Mouse (Mus musculus): ENCODE data around the gene Pex11g. TPM values are rescaled to one million over a fixed set of nuclear protein-coding genes. Genes with fewer than 3 reads are reported as not detected.

Pex11g gene
- polyA plus RNA-seq, 1 experiment from 2014 or later, result 5.2 TPM

GRCm38 (mm10) chr8:3475715-3476429 lies 8.4 kb upstream of the Pex11g start:
- 20% methylated on average over 37 of the region's 37 CpGs for WGBS
- Histone ChIP-seq H3K9ac (no peak overlapping the region; the same call in 1 of the 2 replicates), H3K9me3 (replicated peaks) (no peaks in the 10 kb centered on the region), H3K27me3 (peaks cover 11% of the 10 kb centered on the region), H3K36me3 (no peaks in the 10 kb centered on the region), H3K4me1 (replicated peaks) (peaks cover 6% of the 10 kb centered on the region; the same call in 1 of the 2 replicates), H3K27ac (no peak overlapping the region), H3K4me2 (peak overlapping the region; percentile 62), H3K4me3 (peak overlapping the region; percentile 37)
- ATAC-seq (replicated peaks; ENCODE audit: insufficient number of reproducible peaks, insufficient read depth, low FRiP score, low read depth), result 0 out of 2 replicates have a peak, but pooled peaks have one; percentile 56

GRCm38 (mm10) chr8:3470562-3470961 lies 3.1 kb upstream of the Pex11g start, which contains the start of gene Tex45:
Gene Tex45 (plus strand): TSS chr8:3470862.
- Histone ChIP-seq H3K4me3 (no peak within 1 kb of the TSS), H3K27me3 (no peaks in the 10 kb centered on the region), H3K9me3 (replicated peaks) (no peaks in the 10 kb centered on the region), H3K27ac (no peak within 1 kb of the TSS), H3K9ac (no peak within 1 kb of the TSS), H3K4me1 (replicated peaks) (peaks cover 5% of the 10 kb centered on the region; the same call in 1 of the 2 replicates), H3K36me3 (no peaks in the 10 kb centered on the region), H3K4me2 (no peak within 1 kb of the TSS)
- ATAC-seq (replicated peaks; ENCODE audit: insufficient number of reproducible peaks, insufficient read depth, low FRiP score, low read depth), result no peak

GRCm38 (mm10) chr8:3468838-3469237 lies 1.4 kb upstream of the Pex11g start:
- Histone ChIP-seq H3K27ac (no peak overlapping the region), H3K4me3 (no peak overlapping the region), H3K9ac (no peak overlapping the region), H3K9me3 (replicated peaks) (no peaks in the 10 kb centered on the region), H3K4me2 (no peak overlapping the region), H3K36me3 (no peaks in the 10 kb centered on the region), H3K4me1 (replicated peaks) (peaks cover 5% of the 10 kb centered on the region; the same call in 1 of the 2 replicates), H3K27me3 (no peaks in the 10 kb centered on the region)
- ATAC-seq (replicated peaks; ENCODE audit: insufficient number of reproducible peaks, insufficient read depth, low FRiP score, low read depth), result no peak
- 100% methylated on average over 1 of the region's 1 CpGs for WGBS

- WGBS, result 53% methylated on average over 9 of the region's 9 CpGs
- H3K36me3 ChIP-seq, result no peaks in the 10 kb centered on the region
- peak overlapping the region; percentile 59 for H3K27ac ChIP-seq
- H3K4me2 ChIP-seq, result peak overlapping the region; percentile 71
- ATAC-seq (replicated peaks; ENCODE audit: insufficient number of reproducible peaks, insufficient read depth, low FRiP score, low read depth), result no peak
- H3K9me3 ChIP-seq (replicated peaks), result no peaks in the 10 kb centered on the region
- H3K9ac ChIP-seq, result peak overlapping the region; percentile 58
- H3K27me3 ChIP-seq, result no peaks in the 10 kb centered on the region
- H3K4me3 ChIP-seq, result peak overlapping the region; percentile 53
- peaks cover 5% of the 10 kb centered on the region; the same call in 1 of the 2 replicates for H3K4me1 ChIP-seq (replicated peaks)
Measured at GRCm38 (mm10) chr8:3467886-3468545, 536 bp upstream of the Pex11g start.

- peaks cover 5% of the 10 kb centered on the region; the same call in 1 of the 2 replicates for H3K4me1 ChIP-seq (replicated peaks)
- no peak for ATAC-seq (replicated peaks; ENCODE audit: insufficient number of reproducible peaks, insufficient read depth, low FRiP score, low read depth)
- H3K27me3 ChIP-seq, result no peaks in the 10 kb centered on the region
- H3K36me3 ChIP-seq, result no peaks in the 10 kb centered on the region
- 58% methylated on average over 5 of the region's 5 CpGs for WGBS
- H3K9ac ChIP-seq, result no peak overlapping the region
- H3K4me2 ChIP-seq, result no peak overlapping the region
- no peak overlapping the region for H3K27ac ChIP-seq
- no peak overlapping the region for H3K4me3 ChIP-seq
- no peaks in the 10 kb centered on the region for H3K9me3 ChIP-seq (replicated peaks)
Measured at GRCm38 (mm10) chr8:3464309-3464708, 3.2 kb downstream of the Pex11g start.

GRCm38 (mm10) chr8:3463248-3463647 lies 4.2 kb downstream of the Pex11g start:
- H3K9me3 ChIP-seq (replicated peaks), result no peaks in the 10 kb centered on the region
- no peak overlapping the region for H3K27ac ChIP-seq
- WGBS, result 86% methylated on average over 2 of the region's 2 CpGs
- H3K9ac ChIP-seq, result no peak overlapping the region
- H3K4me3 ChIP-seq, result no peak overlapping the region
- no peaks in the 10 kb centered on the region for H3K36me3 ChIP-seq
- no peak overlapping the region for H3K4me2 ChIP-seq
- H3K4me1 ChIP-seq (replicated peaks), result peaks cover 5% of the 10 kb centered on the region; the same call in 1 of the 2 replicates
- H3K27me3 ChIP-seq, result no peaks in the 10 kb centered on the region
- ATAC-seq (replicated peaks; ENCODE audit: insufficient number of reproducible peaks, insufficient read depth, low FRiP score, low read depth), result no peak

GRCm38 (mm10) chr8:3451992-3452391 lies 15.5 kb downstream of the Pex11g start:
- 95% methylated on average over 25 of the region's 25 CpGs for WGBS
- Histone ChIP-seq H3K9ac (no peak overlapping the region), H3K27ac (no peak overlapping the region), H3K36me3 (peaks cover 82% of the 10 kb centered on the region), H3K4me1 (replicated peaks) (no peaks in the 10 kb centered on the region), H3K27me3 (no peaks in the 10 kb centered on the region), H3K4me3 (no peak overlapping the region), H3K4me2 (no peak overlapping the region), H3K9me3 (replicated peaks) (no peaks in the 10 kb centered on the region)
- no peak for ATAC-seq (replicated peaks; ENCODE audit: insufficient number of reproducible peaks, insufficient read depth, low FRiP score, low read depth)

- H3K27ac ChIP-seq, result no peak overlapping the region
- peaks cover 73% of the 10 kb centered on the region for H3K36me3 ChIP-seq
- no peaks in the 10 kb centered on the region for H3K27me3 ChIP-seq
- H3K9ac ChIP-seq, result no peak overlapping the region
- H3K4me3 ChIP-seq, result no peak overlapping the region
- no peaks in the 10 kb centered on the region for H3K4me1 ChIP-seq (replicated peaks)
- WGBS, result 32% methylated on average over 5 of the region's 5 CpGs
- H3K4me2 ChIP-seq, result no peak overlapping the region
- H3K9me3 ChIP-seq (replicated peaks), result no peaks in the 10 kb centered on the region
- no peak for ATAC-seq (replicated peaks; ENCODE audit: insufficient number of reproducible peaks, insufficient read depth, low FRiP score, low read depth)
Measured at GRCm38 (mm10) chr8:3450670-3451069, 16.8 kb downstream of the Pex11g start.

- peaks cover 59% of the 10 kb centered on the region for H3K36me3 ChIP-seq
- no peaks in the 10 kb centered on the region for H3K9me3 ChIP-seq (replicated peaks)
- ATAC-seq (replicated peaks; ENCODE audit: insufficient number of reproducible peaks, insufficient read depth, low FRiP score, low read depth), result no peak
Measured at GRCm38 (mm10) chr8:3449226-3449625, 18.3 kb downstream of the Pex11g start.

GRCm38 (mm10) chr8:3439510-3439909 lies 28.0 kb downstream of the Pex11g start:
- H3K4me3 ChIP-seq, result no peak overlapping the region
- no peak overlapping the region for H3K9ac ChIP-seq
- H3K36me3 ChIP-seq, result peaks cover 44% of the 10 kb centered on the region
- H3K4me2 ChIP-seq, result no peak overlapping the region
- H3K9me3 ChIP-seq (replicated peaks), result no peaks in the 10 kb centered on the region
- no peak for ATAC-seq (replicated peaks; ENCODE audit: insufficient number of reproducible peaks, insufficient read depth, low FRiP score, low read depth)
- no peaks in the 10 kb centered on the region for H3K4me1 ChIP-seq (replicated peaks)
- WGBS, result 73% methylated on average over 12 of the region's 12 CpGs
- no peak overlapping the region for H3K27ac ChIP-seq
- H3K27me3 ChIP-seq, result no peaks in the 10 kb centered on the region

More at GRCm38 (mm10) chr8:3449226-3449625, 18.3 kb downstream of the Pex11g start:
- 87% methylated on average over 2 of the region's 2 CpGs for WGBS
- H3K9ac ChIP-seq, result no peak overlapping the region
- no peaks in the 10 kb centered on the region for H3K27me3 ChIP-seq
- no peak overlapping the region for H3K27ac ChIP-seq
- no peak overlapping the region for H3K4me2 ChIP-seq
- no peak overlapping the region for H3K4me3 ChIP-seq
- H3K4me1 ChIP-seq (replicated peaks), result no peaks in the 10 kb centered on the region

GRCm38 (mm10) chr8:3436492-3436891 lies 31.0 kb downstream of the Pex11g start:
- Histone ChIP-seq H3K36me3 (peaks cover 60% of the 10 kb centered on the region), H3K9me3 (replicated peaks) (no peaks in the 10 kb centered on the region)

More at GRCm38 (mm10) chr8:3436492-3436891, 31.0 kb downstream of the Pex11g start:
- Histone ChIP-seq H3K27me3 (no peaks in the 10 kb centered on the region), H3K4me2 (no peak overlapping the region), H3K27ac (no peak overlapping the region), H3K9ac (no peak overlapping the region), H3K4me1 (replicated peaks) (no peaks in the 10 kb centered on the region), H3K4me3 (no peak overlapping the region)
- 81% methylated on average over 6 of the region's 6 CpGs for WGBS
- ATAC-seq (replicated peaks; ENCODE audit: insufficient number of reproducible peaks, insufficient read depth, low FRiP score, low read depth), result no peak
